Mouse (Mus musculus) left cerebral cortex, adult 18-20 months (tissue): ENCODE measurements around the gene Noxred1. TPM values are rescaled to one million over a fixed set of nuclear protein-coding genes. Genes with fewer than 3 reads are reported as not detected.
"Not testable (repeated sequence)": the region's sequence is repeated elsewhere in the genome, so short reads cannot be mapped to it uniquely, and the experiment has no call there.

ENCODE experiments used
- DNase-seq, 2 experiments: peaks; one replicate each; pipeline ENCODE4 v3.0.0; 2021 to 2022; ENCODE audit warnings: low spot score in 2 of 2, mixed read lengths in 1 of 2
- total RNA-seq, 2 experiments: library from RNA; stranded (reverse); gene quantifications; 2 replicates each; pipeline ENCODE4 v1.2.3; 2021

Gene Noxred1
- total RNA-seq, 2 experiments from 2014 or later = 1.8 to 2.3 TPM

- DNase-seq = no peak
Measured at GRCm38 (mm10) chr12:87230379-87230895, 8.1 kb downstream of the Noxred1 start.

GRCm38 (mm10) chr12:87229633-87230032 is 8.9 kb downstream of the Noxred1 start:
- no peak for DNase-seq

GRCm38 (mm10) chr12:87226801-87227200 is 11.7 kb downstream of the Noxred1 start:
- no peak for DNase-seq

GRCm38 (mm10) chr12:87224950-87225349 is 13.6 kb downstream of the Noxred1 start:
- no peak for DNase-seq

- no peak for DNase-seq
Measured at GRCm38 (mm10) chr12:87219362-87219761, 19.2 kb downstream of the Noxred1 start.

- no peak for DNase-seq
Measured at GRCm38 (mm10) chr12:87217596-87217995, 20.9 kb downstream of the Noxred1 start.

GRCm38 (mm10) chr12:87216053-87216452 is 22.5 kb downstream of the Noxred1 start:
- DNase-seq = no peak

GRCm38 (mm10) chr12:87212844-87213606 is 25.5 kb downstream of the Noxred1 start:
- DNase-seq = no peak

GRCm38 (mm10) chr12:87205789-87206188 is 32.7 kb downstream of the Noxred1 start:
- DNase-seq = not testable (repeated sequence)

- DNase-seq = no peak
Measured at GRCm38 (mm10) chr12:87201694-87202093, 36.8 kb downstream of the Noxred1 start.

GRCm38 (mm10) chr12:87199973-87200586 is 38.5 kb downstream of the Noxred1 start, which contains the start of gene Tmed8:
Tmed8 (minus strand) TSS chr12:87200454.
- DNase-seq = peak; percentile 73 to 84

GRCm38 (mm10) chr12:87199206-87199972 is 39.1 kb downstream of the Noxred1 start, which contains the start of gene Samd15:
Samd15 (plus strand) TSS chr12:87199723.
- peak; percentile 41 to 42 for DNase-seq

GRCm38 (mm10) chr12:87198792-87199191 is 39.7 kb downstream of the Noxred1 start:
- no peak for DNase-seq

- DNase-seq = no peak
Measured at GRCm38 (mm10) chr12:87196310-87196709, 42.2 kb downstream of the Noxred1 start.

- DNase-seq = no peak
Measured at GRCm38 (mm10) chr12:87195069-87195468, 43.5 kb downstream of the Noxred1 start.

- no peak for DNase-seq
Measured at GRCm38 (mm10) chr12:87193008-87193407, 45.5 kb downstream of the Noxred1 start.

- DNase-seq = no peak
Measured at GRCm38 (mm10) chr12:87177631-87178030, 60.9 kb downstream of the Noxred1 start.

- DNase-seq = no peak
Measured at GRCm38 (mm10) chr12:87175194-87175946, 63.2 kb downstream of the Noxred1 start.
